Mouse (Mus musculus): ENCODE measurements around the gene Rbfox1.

Gene Rbfox1

DNA sequence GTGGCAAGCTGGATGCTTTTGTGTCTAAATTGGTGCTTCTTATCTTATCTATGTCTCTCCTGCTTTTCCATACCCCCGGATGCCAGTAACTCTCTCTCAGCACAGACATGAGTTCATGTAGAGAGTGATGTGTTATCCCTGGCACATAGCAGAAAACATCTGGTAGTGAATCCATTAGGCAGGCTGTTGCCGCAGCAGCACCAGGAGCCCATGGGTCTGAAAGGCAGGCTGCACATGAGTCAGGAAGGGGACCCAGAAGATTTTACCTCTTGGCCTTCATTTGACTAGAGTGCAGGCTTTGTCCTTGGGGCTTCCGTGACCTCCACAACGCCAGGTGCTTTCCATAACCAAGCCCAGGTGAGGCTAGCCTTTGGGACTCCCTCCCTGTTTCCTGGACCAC is 1278.5 kb downstream of the Rbfox1 start:
- DNase-seq, result no peak

DNA sequence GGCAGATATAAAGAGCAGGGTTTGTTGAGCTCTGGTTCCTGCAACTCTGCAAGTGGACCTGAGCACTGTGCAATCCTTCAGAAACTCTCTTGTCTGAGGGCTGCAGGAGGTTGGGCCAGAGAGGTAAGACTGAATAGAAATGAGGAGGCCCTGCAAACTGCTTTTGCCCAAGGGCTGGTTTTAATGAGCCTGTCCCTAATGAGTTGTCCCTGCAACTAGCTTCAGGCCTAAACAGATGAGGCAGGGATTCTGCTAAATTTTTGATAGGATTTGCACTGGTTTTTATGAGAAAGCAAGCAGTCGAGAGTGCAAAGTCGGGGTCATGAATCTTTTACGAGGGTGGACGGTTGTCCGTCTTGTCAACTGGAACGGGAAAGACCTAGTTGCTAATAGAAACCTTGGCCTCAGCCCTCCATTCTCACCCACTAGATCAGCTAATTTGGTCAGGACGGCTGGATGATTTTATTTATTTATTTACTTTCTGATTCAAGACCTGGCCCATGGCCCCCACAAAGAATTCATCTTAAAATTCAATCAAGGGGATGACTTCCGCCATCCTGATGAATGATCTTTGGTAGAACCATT is 1279.1 kb downstream of the Rbfox1 start:
- peak; percentile 56 for DNase-seq

- no peak for DNase-seq
These were observed 1290.8 kb downstream of the Rbfox1 start for GRCm38 (mm10) chr16:7175960-7176359.

DNA sequence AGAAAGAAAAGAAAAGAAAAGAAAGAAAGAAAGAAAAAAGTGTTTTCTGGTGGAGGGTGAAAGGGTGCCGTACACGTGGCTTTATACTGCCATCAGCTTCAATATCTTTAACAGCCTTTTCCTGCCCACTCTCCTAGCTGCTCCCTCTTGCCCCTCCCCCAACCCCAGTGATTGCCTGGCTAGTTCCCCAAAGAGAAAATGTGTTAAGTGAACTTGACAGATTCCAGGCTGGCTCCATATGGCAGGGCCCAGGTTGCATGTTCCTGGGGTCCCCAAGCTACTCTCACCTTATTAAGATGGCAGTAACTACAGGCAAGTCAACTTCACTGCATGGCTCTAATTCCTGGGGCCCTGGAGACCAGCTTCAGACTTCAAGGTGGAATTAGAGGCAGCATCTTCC is 1302.6 kb downstream of the Rbfox1 start:
- peak; percentile 51 for DNase-seq

DNA sequence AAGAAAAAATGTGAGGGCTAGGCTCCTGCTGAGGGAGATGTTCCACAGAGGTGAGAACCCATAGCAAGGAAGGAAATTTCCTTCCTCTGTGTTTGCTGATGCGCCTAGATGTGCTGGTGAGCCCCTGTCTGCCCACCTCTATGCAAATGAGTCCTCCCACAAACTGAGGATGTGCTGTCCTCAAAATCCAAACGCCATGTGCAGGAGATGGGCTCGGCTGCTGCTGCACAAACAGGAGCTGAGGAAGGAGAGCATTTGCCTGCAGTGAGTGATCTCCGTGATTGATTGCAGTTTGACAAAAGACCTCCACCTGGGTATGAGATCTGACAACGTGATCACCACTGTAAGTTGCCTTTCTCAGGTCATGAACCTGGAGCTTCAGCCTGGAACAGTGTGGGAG is 1308.4 kb downstream of the Rbfox1 start:
- DNase-seq, result no peak

- no peak for DNase-seq
These were observed 1312.8 kb downstream of the Rbfox1 start for GRCm38 (mm10) chr16:7197953-7198352.

DNA sequence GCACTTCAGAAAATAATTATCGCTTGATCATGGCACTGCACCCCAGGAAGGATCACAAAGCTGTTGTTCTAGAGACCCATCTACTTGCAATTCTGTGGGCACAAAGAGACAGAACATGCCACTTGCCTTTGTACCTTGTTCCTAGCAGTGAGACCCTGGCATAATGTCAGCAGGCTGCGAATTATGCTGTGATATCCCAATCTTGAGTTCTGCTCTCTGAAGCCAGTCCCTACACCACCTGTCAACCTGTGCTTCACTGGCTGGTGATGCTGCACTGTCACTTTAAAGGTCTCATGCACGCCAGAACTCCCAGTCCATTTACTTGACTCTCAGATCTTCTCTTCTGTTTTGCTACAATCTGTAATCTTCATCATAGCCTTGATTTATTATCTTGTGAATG is 1315.1 kb downstream of the Rbfox1 start:
- no peak for DNase-seq

- no peak for DNase-seq
These were observed 1316.7 kb downstream of the Rbfox1 start for GRCm38 (mm10) chr16:7201816-7202215.

GRCm38 (mm10) chr16:7206116-7206900 is 1321.2 kb downstream of the Rbfox1 start:
- no peak for DNase-seq

DNA sequence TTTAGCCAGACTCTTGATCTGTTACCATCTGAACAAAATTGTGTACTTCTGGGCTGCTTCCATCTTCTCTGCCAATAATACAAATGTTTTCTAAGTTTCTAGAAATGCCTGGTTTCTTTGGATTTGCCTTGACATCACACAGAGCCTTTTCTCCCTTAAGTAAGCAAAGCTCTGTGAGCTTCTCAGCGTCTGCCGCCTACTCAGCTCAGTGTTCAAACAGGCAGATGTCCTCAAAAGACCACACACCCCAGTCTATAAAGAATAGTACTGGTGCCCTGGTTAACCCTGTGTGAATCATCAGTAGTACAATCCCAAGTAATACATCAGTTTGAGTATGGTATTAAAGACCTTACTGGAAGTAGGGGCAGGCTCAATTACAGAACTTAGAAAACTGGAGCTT is 1322.4 kb downstream of the Rbfox1 start:
- DNase-seq, result no peak

GRCm38 (mm10) chr16:7212756-7213155 is 1327.6 kb downstream of the Rbfox1 start:
- DNase-seq, result no peak

GRCm38 (mm10) chr16:7223265-7223664 is 1338.1 kb downstream of the Rbfox1 start:
- no peak for DNase-seq

GRCm38 (mm10) chr16:7226000-7226399 is 1340.8 kb downstream of the Rbfox1 start:
- DNase-seq, result no peak

- no peak for DNase-seq
These were observed 1343.1 kb downstream of the Rbfox1 start for GRCm38 (mm10) chr16:7228246-7228645.

GRCm38 (mm10) chr16:7229232-7229631 is 1344.1 kb downstream of the Rbfox1 start:
- no peak for DNase-seq

DNA sequence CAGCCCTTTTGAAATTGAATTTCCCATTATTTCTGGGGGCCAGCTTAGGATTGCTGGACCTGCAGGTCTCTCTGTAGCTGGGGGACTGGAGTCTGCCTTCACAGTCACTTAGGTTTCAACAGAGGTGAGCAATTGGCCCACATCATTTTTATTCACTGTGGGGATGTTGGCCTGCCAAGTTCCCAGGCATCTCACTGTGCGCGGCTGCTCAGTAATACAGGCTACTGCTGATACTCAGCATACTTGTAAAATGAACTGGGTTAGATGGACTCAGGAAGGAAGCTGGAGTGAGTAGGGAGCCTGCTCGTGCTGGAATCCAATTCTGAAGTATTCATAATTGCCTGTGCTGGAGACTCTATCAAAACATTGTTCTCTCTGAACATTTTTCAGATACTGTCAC is 1356.5 kb downstream of the Rbfox1 start:
- DNase-seq, result no peak

- DNase-seq, result no peak
These were observed 1357.3 kb downstream of the Rbfox1 start for GRCm38 (mm10) chr16:7242501-7242900.

- no peak for DNase-seq
These were observed 1359.2 kb downstream of the Rbfox1 start for GRCm38 (mm10) chr16:7244382-7244781.

DNA sequence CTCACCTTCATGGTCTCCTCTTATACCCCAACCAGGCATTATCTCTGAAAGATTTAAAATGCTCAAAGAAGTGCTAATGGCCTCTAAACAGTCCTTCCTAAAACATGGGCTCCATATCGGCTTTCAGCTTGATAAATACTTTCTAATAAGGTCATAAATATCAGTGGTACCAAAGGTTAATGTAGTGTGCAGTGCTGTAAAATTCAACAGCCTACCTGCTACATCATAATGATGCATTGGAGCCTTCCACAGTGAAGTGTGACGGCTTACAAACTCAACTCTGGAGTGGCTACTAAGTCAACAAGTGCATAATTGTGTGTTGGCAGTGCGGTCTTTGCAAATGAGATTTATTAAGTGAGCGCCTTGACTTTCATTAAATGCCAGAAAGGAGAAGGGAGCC is 1366.5 kb downstream of the Rbfox1 start:
- no peak for DNase-seq

DNA sequence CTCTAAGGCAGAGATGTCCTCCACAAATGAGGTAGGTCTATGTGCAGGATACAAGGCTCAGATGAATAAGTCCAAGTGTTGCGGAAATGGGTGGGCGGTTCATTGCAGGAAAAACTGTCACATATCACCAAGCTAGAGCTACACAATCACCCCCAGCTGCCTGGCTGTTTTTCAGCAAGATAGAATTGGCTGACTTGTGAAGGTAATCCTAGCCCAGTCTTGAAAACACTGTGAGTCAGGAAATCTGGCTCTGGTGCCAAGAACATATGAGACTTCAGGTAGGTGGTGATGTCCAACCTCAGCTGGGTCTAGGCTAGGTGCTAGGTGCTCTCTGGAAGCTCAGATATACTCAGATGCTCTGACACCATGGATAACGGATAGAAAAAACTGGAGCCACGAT is 1372.2 kb downstream of the Rbfox1 start:
- no peak for DNase-seq

- no peak for DNase-seq
These were observed 1378.1 kb downstream of the Rbfox1 start for GRCm38 (mm10) chr16:7263261-7263660.

DNA sequence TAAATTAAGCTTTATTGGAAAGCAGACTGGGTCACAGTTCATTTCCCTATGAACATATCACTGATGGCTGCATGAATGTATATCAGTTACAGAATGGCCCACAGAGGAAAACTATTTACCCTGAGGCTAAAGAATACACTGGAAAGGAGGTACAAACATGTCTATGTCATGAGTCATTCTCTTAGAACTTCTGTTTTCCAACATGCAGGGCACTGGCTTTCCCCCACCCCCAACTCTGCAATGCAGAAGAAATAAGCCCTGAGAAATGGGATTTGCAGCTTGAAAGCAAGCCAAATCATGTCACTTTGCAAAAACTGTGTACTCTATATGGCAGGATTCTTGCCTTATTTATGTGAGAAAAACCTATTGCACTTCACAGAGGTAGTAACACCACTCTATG is 1380.6 kb downstream of the Rbfox1 start:
- DNase-seq, result no peak

GRCm38 (mm10) chr16:7275501-7275900 is 1390.3 kb downstream of the Rbfox1 start:
- no peak for DNase-seq

DNA sequence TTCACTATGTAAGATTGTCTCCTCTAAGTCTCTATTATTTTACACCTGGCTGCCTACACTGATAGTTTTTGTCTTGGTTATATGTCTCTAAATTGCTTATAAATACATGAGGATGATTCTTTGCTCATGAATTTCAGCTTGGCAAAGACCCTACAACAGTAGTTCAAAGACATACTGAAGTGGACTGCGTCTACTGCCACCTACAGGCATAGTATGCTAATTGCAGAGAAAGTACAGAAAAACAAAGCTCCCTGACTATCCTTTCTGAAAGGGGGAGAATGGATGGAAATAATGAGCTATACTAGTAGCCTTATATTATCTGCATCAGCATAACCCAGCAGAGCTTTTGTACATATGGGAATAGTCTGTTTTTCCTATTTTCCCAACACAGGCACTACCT is 1390.7 kb downstream of the Rbfox1 start:
- no peak for DNase-seq

- no peak for DNase-seq
These were observed 1394.4 kb downstream of the Rbfox1 start for GRCm38 (mm10) chr16:7279544-7279943.

Measured in retina, postnatal 1 day (tissue).